Mouse (Mus musculus) gastrocnemius, postnatal 36 days (tissue): ENCODE results near the gene Gtf2a1. TPM values are rescaled to one million over a fixed set of nuclear protein-coding genes. Genes with fewer than 3 reads are reported as not detected.

Experiments used
- total RNA-seq, 2 experiments: library from RNA; stranded (reverse); gene quantifications; 2 replicates each; pipeline ENCODE4 v1.2.3; 2021

The Gtf2a1 gene
- total RNA-seq, 2 experiments from 2014 or later, result 18.5 to 20.9 TPM

Other genes with a start within 250 kb of the Gtf2a1 start
- gene Cep128, start 206.1 kb downstream of the Gtf2a1 start, total RNA-seq, result 1 to 10 TPM; 1.2 to 1.3 TPM
- under 1 TPM; 0.18 to 0.35 TPM for gene Tshr, start 205.9 kb downstream of the Gtf2a1 start, total RNA-seq
- 10 to 100 TPM; 42.5 to 46.6 TPM for gene Ston2, start 197.9 kb upstream of the Gtf2a1 start, total RNA-seq